Mouse (Mus musculus): Measurements from ENCODE around the gene Tmprss5. TPM values are rescaled to one million over a fixed set of nuclear protein-coding genes. Genes with fewer than 3 reads are reported as not detected.

Gene Tmprss5
- total and polyA plus RNA-seq, 2 experiments from 2014 or later: 0.86 to 1.5 TPM

DNA sequence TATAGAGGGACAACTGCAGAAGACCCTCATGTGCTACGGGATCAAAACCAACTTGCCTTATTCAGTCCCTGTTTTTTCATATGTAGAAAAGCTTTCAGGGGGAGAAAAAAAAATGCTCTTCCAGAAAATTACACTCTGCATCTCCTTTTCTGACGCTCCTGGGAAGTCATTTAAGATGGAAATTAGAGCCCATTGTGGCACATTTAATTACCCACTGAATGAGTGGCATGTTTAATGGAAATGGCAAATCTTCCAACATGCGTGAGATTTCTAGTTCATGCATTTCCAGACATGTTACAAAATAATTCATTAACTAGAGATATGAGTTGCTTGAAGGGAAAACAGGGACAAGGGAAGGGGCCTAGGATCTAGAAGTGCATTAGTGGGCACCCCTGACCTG is 66.0 kb downstream of the Tmprss5 start:
- Histone ChIP-seq H3K9me3 (ENCODE audit: low read length) (no peaks in the 10 kb centered on the region), H3K4me2 (ENCODE audit: low read depth, low read length) (no peak overlapping the region), H3K4me1 (ENCODE audit: insufficient read depth, low read length) (no peaks in the 10 kb centered on the region), H3K27me3 (ENCODE audit: insufficient read depth, low read length) (no peaks in the 10 kb centered on the region), H3K36me3 (ENCODE audit: insufficient read depth, low read length) (no peaks in the 10 kb centered on the region), H3K4me3 (ENCODE audit: low read length) (no peak overlapping the region), H3K27ac (no peak overlapping the region), H3K9ac (replicated peaks; ENCODE audit: low read length) (no peak overlapping the region)
- no peak for TF ChIP-seq CTCF (IDR thresholded peaks at IDR 0.05; ENCODE audit: low read depth)
- ATAC-seq (no peak), DNase-seq (ENCODE audit: low spot score) (no peak)
- 40% methylated on average over 3 of the region's 3 CpGs for WGBS

Other genes with a start within 250 kb of the Tmprss5 start
- gene Zbtb16, start 245.0 kb upstream of the Tmprss5 start, total RNA-seq (2014; rRNA removed): 11.2 and 13.5 TPM in 2 replicates
- gene Zbtb16, start 245.0 kb upstream of the Tmprss5 start, polyA plus RNA-seq (2015; fragmentation: Nextera tagmentation; extraction: Ambion mirVana): 5.4 and 6.8 TPM in 2 replicates
- gene Htr3a, start 170.2 kb upstream of the Tmprss5 start, total RNA-seq (2014; rRNA removed): 3.4 and 4.7 TPM in 2 replicates
- 2.4 and 2.7 TPM in 2 replicates for gene Htr3a, start 170.2 kb upstream of the Tmprss5 start, polyA plus RNA-seq (2015; fragmentation: Nextera tagmentation; extraction: Ambion mirVana)
- gene Htr3b, start 116.3 kb upstream of the Tmprss5 start, total RNA-seq (2014; rRNA removed): 0.16 TPM in 1 of 2 replicates, not detected in the other
- gene Htr3b, start 116.3 kb upstream of the Tmprss5 start, polyA plus RNA-seq (2015; fragmentation: Nextera tagmentation; extraction: Ambion mirVana): 0.19 and 0.25 TPM in 2 replicates
- 17.0 and 28.5 TPM in 2 replicates for gene Usp28, start 95.9 kb upstream of the Tmprss5 start, total RNA-seq (2014; rRNA removed)
- 16.0 and 18.4 TPM in 2 replicates for gene Usp28, start 95.9 kb upstream of the Tmprss5 start, polyA plus RNA-seq (2015; fragmentation: Nextera tagmentation; extraction: Ambion mirVana)
- gene Zw10, start 25.6 kb upstream of the Tmprss5 start, total RNA-seq (2014; rRNA removed): 13.0 and 15.6 TPM in 2 replicates
- gene Zw10, start 25.6 kb upstream of the Tmprss5 start, polyA plus RNA-seq (2015; fragmentation: Nextera tagmentation; extraction: Ambion mirVana): 17.6 and 18.7 TPM in 2 replicates
- not detected in 2 replicates for gene Gm4894, start 169.3 kb downstream of the Tmprss5 start, total RNA-seq (2014; rRNA removed)
- not detected in 2 replicates for gene Gm4894, start 169.3 kb downstream of the Tmprss5 start, polyA plus RNA-seq (2015; fragmentation: Nextera tagmentation; extraction: Ambion mirVana)

Measured in hindbrain, postnatal 0 days (tissue).